Mouse (Mus musculus): Measurements from ENCODE around the gene Cd3d.

The Cd3d gene

GRCm38 (mm10) chr9:44993268-44993667, 11.7 kb downstream of the Cd3d start:
- no peak for DNase-seq (ENCODE audit: low spot score)

- DNase-seq (ENCODE audit: low spot score) = no peak
These were observed 13.4 kb downstream of the Cd3d start for GRCm38 (mm10) chr9:44994962-44995361.

GRCm38 (mm10) chr9:44996590-44996989, 15.0 kb downstream of the Cd3d start:
- no peak for DNase-seq (ENCODE audit: low spot score)

- no peak for DNase-seq (ENCODE audit: low spot score)
These were observed 16.6 kb downstream of the Cd3d start for GRCm38 (mm10) chr9:44998138-44998537.

DNA sequence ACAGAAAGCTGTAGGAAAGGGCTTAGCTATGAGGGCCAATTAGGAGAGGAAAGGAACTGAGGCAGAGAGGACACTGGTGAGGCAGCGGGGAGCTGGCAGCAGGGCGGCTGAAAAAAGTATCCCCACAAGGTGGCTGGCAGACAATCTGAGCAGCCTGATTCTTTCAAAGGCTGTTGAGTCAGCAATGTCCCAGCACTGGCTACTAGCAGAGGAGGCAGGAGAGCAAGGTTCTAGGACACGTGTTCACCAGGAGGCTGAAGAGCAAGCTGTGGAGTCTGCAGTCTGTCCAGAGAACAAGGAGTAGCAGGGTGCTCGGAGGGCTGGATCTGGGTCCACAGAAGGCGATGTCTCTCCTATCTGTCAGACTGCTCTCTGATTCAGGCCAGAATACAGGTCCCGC, 17.6 kb downstream of the Cd3d start:
- DNase-seq (ENCODE audit: low spot score) = no peak

- no peak for DNase-seq (ENCODE audit: low spot score)
These were observed 18.2 kb downstream of the Cd3d start for GRCm38 (mm10) chr9:44999776-45000175.

DNA sequence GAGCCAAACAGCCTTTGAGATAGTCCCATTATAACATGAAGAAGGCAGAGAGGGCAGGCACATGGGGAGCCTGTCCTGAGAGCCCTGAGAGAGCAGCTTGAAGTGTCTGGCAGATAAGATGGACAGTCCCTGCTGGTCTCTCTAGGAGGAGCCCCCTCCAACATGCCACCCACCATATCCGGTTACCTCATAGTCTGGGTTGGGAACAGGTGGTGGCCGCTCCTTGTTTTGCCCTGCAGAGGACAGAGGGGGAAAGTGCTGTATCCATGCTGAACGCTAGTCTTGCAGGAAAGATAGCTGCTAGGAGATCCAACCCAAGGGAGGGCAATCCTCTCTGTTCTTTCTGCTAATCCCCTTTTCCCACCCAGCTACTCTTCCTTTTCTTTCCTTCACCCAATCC, 18.7 kb downstream of the Cd3d start:
- DNase-seq (ENCODE audit: low spot score) = no peak

GRCm38 (mm10) chr9:45007404-45007803, 25.8 kb downstream of the Cd3d start:
- DNase-seq (ENCODE audit: low spot score) = no peak

DNA sequence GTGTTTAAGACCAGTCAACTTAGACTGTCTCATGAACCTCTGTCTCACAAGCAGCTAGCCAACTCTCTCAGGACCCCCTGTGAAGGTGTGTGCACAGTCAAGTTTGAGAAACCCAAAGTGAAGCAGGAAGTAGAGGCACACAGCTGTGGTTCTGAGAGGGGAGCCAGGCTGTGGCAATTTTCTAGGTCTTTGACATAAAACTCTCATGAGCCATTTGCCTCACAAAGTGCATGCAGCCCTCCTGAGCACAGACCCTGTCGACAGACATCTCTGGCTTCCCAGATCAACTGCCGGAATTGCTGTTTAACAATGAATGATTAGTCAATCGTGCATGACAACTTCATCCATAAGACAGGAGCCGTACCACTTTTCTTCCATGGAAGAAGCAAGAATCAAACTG, 26.8 kb downstream of the Cd3d start:
- no peak for DNase-seq (ENCODE audit: low spot score)

- no peak for DNase-seq (ENCODE audit: low spot score)
These were observed 27.8 kb downstream of the Cd3d start, which contains the start of gene Cd3e for GRCm38 (mm10) chr9:45009180-45010078. Cd3e (minus strand) TSS chr9:45009627.

- DNase-seq (ENCODE audit: low spot score) = no peak
These were observed 28.9 kb downstream of the Cd3d start for GRCm38 (mm10) chr9:45010461-45010860.

DNA sequence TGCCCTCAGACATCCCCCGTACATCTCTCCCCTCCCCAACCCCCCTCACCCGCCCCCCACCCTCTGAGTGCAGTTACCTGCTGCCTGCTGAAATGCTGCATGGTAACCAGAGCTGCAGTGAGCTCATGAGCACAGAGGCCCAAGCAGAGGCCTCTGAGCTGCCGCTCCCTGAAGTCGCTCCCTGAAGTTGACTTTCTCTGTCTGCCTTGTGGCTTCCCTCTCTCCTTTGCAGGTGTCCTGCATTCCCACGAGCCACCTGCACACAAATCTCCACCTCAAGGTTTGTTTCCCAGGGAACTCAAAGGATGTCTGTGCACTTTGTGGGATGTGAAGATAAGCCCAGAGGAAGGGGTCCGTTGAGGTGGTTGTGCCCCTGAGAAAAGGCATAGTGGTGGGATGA, 29.7 kb downstream of the Cd3d start:
- no peak for DNase-seq (ENCODE audit: low spot score)

DNA sequence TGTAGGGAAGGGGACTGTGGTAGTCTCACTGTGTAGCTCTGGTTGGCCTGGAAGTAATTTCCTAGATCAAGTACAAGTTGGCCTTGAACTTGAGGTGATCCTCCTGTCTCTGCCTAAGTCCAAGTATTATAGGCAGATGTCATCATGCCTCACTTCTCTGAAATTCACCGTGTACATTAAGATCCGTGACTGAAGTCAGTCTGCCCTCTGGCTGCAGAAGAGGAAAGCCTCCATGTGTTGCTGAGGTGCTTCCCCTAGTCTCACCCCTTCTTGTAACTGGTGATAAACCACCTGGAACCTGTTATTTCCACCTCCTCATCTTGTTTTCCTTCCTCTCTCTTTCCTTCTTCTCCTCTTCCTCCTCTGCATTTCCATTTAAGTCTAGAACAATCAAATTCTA, 33.3 kb downstream of the Cd3d start:
- DNase-seq (ENCODE audit: low spot score) = no peak

- no peak for DNase-seq (ENCODE audit: low spot score)
These were observed 34.3 kb downstream of the Cd3d start for GRCm38 (mm10) chr9:45015841-45016240.

DNA sequence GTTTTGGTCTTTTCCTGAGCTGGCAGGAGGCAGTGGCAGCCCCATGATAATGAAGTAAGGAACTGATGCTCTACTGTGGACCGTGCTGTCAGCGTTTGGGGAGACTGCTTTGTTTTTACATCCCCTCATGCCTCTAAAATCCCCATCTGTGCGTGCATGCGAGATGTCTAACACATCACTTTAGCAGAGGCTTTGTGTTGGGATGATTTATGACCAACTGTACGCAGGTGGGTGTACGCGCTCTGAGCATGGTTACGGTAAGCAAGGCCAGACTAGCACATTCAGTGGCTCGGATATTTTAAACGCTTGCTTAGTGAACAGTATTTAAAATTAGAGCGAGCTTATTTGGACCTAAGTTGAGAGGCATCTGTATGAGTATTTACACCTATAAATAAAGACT, 36.4 kb downstream of the Cd3d start:
- no peak for DNase-seq (ENCODE audit: low spot score)

- DNase-seq (ENCODE audit: low spot score) = peak; percentile 70
These were observed 41.2 kb downstream of the Cd3d start for GRCm38 (mm10) chr9:45022800-45023199.

GRCm38 (mm10) chr9:45023638-45024037, 42.1 kb downstream of the Cd3d start:
- no peak for DNase-seq (ENCODE audit: low spot score)

DNA sequence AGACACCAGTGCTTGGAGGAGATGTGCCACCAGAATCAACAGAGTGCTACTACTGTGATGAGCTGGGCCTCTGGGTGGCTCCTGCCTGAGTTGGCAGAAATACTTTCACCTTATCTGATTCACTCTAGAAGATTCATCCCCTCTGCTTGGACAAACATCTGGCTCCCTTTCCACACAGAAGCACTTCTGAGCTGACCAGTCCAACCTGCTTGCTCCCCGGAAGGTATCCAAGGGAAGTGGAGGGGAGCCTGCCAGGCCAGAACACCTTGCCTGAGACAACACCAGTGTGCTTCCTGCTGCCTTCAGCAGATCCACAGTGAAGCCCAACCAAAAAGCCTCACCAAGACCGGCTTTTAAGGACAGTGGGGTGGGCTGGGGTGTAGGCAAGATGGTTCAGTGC, 42.6 kb downstream of the Cd3d start:
- no peak for DNase-seq (ENCODE audit: low spot score)

DNA sequence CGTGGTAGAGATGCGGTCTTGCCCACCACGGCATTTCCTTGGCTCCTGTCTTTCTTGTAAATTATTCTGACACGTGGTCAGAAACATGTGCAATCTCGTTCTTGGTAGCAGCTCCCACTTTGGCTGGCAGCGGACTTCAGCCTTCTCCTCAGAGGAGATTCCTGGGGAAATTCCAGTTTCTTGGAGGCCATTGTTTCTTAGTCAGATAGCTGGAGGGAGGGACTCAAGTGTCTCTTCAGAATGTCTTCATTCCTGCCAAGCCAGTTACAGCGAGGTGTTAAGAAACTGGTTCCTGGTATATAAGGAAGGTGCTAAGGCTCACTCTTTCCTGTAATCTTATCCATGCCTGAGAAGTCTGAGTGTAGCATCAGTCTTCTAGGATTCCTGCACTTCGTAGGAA, 45.8 kb downstream of the Cd3d start:
- DNase-seq (ENCODE audit: low spot score) = no peak

- no peak for DNase-seq (ENCODE audit: low spot score)
These were observed 48.8 kb downstream of the Cd3d start for GRCm38 (mm10) chr9:45030341-45030740.

DNA sequence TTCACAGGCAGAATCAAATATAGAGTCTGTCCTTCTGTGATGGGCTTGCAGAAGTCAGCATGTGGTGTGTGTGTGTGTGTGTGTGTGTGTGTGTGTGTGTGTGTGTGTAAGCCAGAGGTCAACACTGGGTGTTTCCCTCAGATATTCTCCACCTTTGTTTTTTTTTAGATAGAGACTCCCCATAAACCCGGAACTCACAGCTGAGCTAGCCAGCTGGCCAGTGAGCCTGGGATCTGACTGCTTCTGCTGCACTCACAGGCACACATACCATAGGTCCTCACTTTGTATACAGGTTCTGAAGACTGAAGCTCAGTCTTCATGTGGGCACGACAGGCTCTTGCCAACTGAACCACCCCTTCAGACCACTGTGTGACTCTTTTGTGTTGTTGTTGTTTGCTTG, 50.7 kb downstream of the Cd3d start:
- DNase-seq (ENCODE audit: low spot score) = no peak

- DNase-seq (ENCODE audit: low spot score) = no peak
These were observed 52.9 kb downstream of the Cd3d start for GRCm38 (mm10) chr9:45034526-45034925.

All from adipocyte (in vitro differentiated cells).